Mouse (Mus musculus) fibroblast of lung, adult 2 months (primary cell): ENCODE data around the gene 1500009C09Rik.

Experiments
- DNase-seq: peaks from one replicate; pipeline ENCODE4 v3.0.0-alpha.2; 2011; ENCODE audit warnings: low read depth

The 1500009C09Rik gene

DNA sequence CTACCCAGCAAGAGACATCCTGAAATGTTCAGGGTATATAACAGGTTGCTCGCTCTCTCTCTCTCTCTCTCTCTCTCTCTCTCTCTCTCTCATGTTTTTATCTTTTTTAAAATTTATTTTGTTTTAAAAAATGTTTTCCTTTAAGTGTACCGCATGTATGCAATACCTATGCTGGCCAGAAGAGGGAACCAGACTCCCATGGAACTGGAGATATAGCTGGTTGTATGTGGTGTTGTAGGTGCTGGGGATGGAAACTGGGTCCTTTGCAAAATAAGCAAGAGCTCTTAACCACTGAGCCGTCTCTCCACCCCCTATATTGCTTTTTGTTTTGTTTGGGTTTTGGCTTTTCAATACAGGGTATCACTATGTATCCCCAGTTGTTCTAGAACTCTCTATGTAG is 618 bp upstream of the 1500009C09Rik start:
- DNase-seq, result no peak

- DNase-seq, result no peak
Measured at GRCm38 (mm10) chr15:82255248-82255647, 3.1 kb downstream of the 1500009C09Rik start.

GRCm38 (mm10) chr15:82255944-82256383 is 3.8 kb downstream of the 1500009C09Rik start:
- no peak for DNase-seq

GRCm38 (mm10) chr15:82259510-82259909 is 7.3 kb downstream of the 1500009C09Rik start:
- no peak for DNase-seq

DNA sequence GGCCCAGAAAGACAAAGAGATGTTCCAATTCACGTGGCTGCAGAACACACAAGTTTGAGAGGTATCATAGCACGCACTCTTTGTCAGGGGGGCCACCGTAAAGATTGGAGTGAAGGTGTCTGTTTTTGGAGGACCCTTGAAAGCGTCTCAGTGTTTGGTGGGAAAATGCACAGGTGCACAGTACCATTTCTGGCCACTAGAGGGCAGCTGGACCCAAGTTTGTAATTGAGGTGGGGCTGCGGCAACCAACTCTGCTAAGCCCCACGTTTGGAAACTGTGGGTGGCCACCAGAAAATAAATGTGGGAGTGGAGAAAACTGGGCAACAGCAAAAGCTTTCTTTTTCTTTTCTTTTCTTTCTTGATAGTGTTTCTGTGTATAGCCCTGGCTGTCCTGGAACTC is 14.2 kb downstream of the 1500009C09Rik start:
- no peak for DNase-seq

DNA sequence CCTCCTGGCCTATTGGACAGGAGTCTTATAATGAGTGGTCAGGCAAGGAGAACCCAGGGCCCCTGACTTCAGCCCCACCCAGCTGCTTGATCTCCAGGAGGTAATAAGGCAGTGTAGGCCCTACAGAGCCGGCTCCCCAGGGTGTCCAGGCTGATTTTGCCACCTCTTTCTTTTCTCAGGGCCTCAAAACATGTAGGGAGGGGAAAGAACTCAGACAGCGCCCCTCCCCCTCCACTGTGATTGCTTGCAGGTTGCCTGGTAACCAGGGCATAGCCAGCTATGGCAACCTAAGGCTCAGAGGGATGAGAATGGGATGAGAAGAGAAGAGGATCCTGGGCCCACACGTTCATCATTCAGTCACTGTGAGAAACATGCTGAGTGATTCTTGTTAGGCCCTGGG is 16.0 kb downstream of the 1500009C09Rik start:
- no peak for DNase-seq

- DNase-seq, result no peak
Measured at GRCm38 (mm10) chr15:82268783-82269182, 16.6 kb downstream of the 1500009C09Rik start.

DNA sequence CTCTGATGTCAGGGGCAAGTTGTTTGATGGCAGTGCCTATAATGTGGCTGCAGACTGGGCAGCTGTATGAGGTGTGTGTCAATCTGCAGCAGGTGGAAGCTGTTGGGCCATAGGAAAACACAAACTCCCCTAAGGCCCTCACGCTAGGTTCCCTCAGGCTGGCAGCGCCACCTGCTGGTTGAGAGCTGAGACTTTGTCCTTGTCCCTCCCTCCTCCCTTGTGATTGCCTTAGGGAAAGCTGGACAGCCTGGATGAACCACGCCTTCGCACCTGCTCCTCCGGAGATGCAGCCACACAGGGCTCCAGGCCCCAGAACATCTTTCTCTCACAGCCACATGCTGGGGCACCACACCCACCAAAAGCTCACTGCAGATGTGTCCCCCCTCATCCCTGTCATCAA is 19.0 kb downstream of the 1500009C09Rik start:
- no peak for DNase-seq

DNA sequence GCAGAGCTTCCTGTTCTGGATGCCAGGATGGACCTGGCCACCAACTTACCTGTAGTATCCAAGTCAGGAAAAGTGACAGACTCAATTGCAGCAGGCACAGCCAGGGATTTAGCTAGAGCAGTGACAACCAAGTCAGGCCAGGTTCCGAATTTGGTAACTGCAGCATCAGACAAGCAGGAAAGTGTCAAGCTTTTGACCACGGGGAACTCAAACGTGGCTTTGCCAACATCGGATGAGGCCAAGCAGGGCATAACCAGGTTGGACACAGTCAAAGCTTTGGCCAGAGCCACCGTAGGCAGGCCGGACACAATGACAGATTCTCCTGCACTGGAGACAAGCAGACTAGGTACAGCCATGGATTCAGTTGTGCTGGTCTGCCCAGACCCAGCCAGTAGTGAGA is 20.1 kb downstream of the 1500009C09Rik start:
- no peak for DNase-seq

DNA sequence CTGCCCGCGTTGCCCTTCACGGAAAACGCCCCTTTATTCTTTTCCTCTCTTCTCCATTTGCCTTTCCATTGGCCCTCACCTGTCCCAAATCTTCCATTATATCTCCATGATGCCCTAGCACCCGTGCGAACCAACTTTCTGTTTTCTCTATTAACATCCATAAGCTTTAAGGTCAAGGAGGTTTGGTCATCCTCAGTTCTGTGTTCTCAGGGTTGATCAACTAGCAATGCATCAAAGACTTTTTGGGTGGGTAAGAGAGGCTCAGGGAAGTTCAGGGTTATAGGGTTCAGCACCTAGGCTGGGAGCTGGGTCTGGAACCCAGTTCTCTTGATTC is 22.4 kb downstream of the 1500009C09Rik start, which contains the start of gene Sept3:
Gene Sept3 (plus strand): TSS at position 301 of the 334 bp plus-strand sequence.
- no peak for DNase-seq

DNA sequence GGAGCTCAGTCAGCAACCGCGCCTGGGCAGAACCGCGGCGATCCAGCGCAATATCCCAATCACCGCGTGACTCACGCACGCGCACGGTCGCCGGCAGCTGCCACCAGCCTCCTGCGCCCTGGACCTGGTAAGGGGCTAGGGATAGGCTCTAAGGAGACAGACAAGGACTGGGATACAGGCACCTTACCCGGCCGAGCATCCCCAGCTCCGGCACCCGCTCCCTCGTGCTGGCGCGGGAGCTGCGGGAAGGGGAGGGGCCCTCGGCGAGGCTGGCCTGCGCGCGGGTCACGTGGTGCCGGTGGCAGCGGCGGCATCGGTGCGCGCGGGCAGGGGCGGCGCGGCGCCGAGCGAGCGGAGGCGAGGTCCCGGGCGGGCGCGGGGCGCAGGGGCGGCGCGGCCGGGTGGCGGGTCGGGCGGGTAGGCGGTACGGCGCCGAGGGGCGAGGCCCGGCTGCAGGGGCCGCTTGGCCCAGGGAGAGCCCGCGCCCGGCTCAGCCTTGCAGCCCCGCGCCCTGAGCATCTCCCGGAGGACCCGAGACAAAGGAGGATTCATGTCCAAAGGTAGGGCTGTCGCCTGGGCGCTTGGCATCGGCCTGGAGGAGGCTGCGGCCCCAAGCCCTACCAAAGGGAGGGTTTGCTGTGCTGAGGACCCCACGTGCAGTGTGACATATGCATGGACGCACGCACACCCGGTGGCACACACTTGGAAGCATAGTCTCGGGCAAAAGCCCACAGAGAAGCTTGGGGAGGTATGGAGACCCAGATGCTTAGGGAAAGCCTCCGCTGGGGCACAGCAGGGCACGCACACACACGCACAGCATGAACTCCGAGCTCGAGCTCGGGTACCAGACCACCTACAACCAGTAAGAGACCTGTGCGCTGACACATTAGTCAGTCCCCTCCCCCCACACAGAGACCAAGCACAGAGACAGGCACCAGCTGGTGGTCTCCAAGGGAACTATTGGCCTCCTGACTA is 23.0 kb downstream of the 1500009C09Rik start:
- DNase-seq, result no peak

GRCm38 (mm10) chr15:82277591-82277990 is 25.4 kb downstream of the 1500009C09Rik start:
- no peak for DNase-seq

- DNase-seq, result no peak
Measured at GRCm38 (mm10) chr15:82280638-82281037, 28.4 kb downstream of the 1500009C09Rik start.

DNA sequence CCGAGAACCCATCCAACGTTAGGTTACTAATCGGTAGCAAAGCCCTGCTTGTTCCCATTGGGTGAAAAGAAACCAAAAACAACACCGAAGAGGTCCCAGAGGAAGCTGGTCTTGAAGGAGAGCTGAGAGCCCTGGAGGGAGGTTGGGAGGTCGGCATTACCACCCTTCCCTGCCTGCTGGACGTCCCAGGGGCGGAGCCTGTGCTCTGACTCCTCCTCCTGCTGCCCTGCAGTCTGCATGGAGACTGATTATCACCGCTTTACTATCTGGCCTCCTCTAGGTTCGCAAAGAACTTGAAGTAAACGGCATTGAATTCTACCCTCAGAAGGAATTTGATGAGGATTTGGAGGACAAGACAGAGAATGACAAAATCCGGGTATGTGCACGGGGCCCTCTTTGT is 34.0 kb downstream of the 1500009C09Rik start:
- no peak for DNase-seq

GRCm38 (mm10) chr15:82290252-82290651 is 38.1 kb downstream of the 1500009C09Rik start:
- DNase-seq, result no peak

DNA sequence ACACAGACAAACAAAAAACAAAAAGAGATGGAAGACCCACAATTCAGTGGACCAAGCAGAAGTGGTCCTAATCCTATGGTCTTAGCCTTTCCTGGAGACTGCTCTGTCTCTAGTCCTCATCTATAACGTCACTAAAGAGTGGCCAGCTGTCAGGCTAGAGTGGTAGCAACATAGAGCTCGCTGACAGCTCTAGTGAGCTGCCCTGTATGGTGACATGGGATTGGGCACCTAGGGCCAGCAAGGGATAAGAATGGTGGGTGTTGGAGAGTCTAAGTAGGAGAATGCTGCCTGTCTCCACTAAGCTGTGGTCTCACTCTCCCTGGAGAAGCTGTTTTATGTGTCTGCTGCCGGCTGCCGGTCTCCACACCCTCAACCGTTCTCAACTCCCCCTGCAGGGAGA is 40.7 kb downstream of the 1500009C09Rik start:
- DNase-seq, result no peak

DNA sequence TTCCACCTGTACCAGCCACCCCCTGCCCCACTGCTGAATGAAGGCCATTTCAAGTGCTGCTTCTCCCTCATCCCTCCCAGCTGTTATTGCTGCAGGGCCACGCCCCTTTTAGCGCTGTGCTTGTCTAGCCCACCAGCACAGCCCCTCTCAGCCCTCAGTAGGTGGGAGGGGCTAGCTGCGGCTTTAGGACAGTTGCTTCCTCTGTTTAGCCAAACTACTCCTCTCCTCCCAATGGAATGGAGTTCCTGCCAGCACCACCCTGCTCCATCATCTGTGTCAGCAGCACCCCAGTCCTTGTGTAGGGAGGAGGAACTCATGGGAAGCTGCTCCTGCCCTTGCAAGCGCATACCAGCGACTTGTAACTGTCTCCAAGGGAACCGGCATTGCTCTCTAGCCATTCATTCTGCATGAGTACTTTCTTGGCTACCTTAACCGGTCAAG is 41.1 kb downstream of the 1500009C09Rik start:
- no peak for DNase-seq

DNA sequence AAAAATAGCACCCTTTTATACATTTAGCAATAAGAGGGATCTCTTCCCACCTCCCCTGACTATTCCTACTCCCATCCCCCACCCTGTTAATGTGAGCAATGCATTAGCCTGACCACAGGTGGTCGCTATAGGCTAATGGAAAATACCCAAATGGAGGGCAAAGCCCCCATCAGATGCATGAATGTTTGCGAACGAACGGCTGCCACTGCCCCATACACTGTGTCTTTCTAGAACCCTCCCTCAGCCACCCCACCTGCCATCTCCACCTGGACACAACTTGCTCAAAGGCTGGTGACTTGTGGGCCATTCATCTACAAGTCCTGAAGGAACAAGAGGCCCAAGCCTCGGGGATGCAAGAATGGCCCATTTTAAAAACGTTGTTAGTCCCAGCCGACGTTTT is 41.9 kb downstream of the 1500009C09Rik start:
- DNase-seq, result no peak

GRCm38 (mm10) chr15:82298764-82299561 is 46.8 kb downstream of the 1500009C09Rik start, which contains the start of gene Wbp2nl:
Wbp2nl (plus strand) TSS chr15:82298954.
- DNase-seq, result no peak

DNA sequence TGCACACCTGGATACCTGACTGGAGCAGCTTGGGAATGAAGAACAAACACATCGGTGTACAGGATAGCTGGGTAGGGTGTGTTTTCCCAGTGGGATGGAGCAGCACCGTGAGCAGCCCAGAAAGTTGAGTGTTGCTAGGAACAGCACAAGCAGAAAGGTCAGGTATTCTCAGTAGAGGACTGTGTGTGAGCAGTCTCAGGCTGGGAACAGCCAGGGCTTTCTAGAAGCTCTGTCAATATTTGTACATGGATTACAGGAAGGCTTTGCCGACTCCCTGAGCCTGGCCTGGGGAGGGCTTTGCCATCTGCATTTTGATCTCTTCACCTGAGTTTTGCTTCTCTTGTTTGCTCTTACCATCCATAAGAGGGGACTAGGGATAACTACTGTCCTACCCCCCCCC is 54.9 kb downstream of the 1500009C09Rik start:
- DNase-seq, result no peak

DNA sequence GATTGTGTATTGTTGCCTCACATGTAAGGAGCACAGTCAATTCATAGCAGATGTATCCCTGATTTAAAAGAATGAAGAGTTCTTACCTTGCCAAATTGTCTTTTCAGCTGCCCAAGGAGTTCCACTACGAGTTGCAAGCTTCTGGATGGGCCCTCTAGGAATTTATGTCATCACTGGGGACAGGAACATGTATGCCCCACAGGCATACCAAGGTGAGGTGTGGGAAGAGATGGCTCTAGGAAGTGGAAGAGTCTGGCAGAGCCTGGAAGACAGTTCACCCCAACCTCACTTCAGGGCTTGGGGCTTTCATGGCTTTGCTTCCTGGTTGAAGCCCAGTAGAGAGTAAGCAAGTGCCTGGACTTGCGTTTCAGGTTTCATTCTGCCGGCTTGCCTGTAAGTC is 56.2 kb downstream of the 1500009C09Rik start:
- no peak for DNase-seq
